Mouse (Mus musculus) erythroblast, embryonic 14.5 days (primary cell): ENCODE results near the gene 2010300C02Rik.

ENCODE experiments used
- GATA1 ChIP-seq: IDR thresholded peaks from 2 replicates; pipeline ENCODE4 v1.6.1; 2012; ENCODE audit warnings: low read length, inconsistent platforms, mixed read lengths
- TAL1 ChIP-seq: IDR thresholded peaks from 3 replicates; pipeline ENCODE4 v1.6.1; 2012; ENCODE audit warnings: low read length, inconsistent platforms, mixed read lengths

DNA sequence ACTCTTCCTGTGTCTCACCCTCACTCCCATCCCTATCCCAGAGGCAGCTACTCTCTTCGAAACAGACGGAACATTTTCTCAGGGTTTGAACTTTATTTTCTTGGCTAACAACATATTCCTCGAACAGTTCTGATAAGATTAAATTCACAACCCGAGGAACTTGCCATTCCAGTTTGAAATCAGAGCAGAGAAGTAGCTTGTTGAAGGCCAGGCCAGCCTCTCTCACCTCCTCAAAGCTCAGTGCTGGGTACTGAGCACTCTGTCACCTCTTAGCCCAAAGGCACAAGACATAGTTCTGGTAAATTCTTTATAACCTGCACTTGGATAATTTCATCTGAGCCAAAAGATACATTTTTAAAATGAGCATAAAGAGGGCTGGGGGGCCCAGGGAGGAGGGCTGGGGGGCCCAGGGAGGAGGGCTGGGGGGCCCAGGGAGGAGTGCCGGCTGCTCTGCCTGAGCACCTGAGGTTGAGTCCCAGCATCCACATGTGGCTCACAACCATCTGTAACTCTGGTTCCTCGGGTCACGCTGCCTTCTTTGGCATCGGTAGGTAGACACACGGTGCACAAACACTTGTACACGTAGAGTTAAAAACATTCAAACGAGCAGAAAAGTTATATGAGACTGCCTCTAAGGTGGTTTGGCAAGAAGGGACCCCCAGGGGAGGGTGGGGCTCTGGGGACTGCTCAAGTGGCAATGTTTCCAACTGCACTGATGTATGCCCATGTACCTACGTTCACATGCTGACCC lies 104.4 kb downstream of the 2010300C02Rik start:
- TF ChIP-seq TAL1: no peak
- TF ChIP-seq GATA1: no peak
